Mouse (Mus musculus) limb, embryonic 10.5 days (tissue): ENCODE results near the gene Mtss1l. TPM values are rescaled to one million over a fixed set of nuclear protein-coding genes. Genes with fewer than 3 reads are reported as not detected.

ENCODE experiments used
- DNase-seq: peaks from one replicate; pipeline ENCODE4 v3.0.0-alpha.2; 2017; ENCODE audit warnings: low spot score
- H3K27ac ChIP-seq: fragments of 300-500 bp; sonication (generic); 2 replicates; pipeline ENCODE4 v1.5.1; 2016; ENCODE audit warnings: mild to moderate bottlenecking
- H3K27me3 ChIP-seq: fragments of 300-500 bp; sonication (generic); 2 replicates; pipeline ENCODE4 v1.6.1; 2016; ENCODE audit warnings: low read depth, mild to moderate bottlenecking; ENCODE audit not compliant: poor library complexity, severe bottlenecking
- H3K36me3 ChIP-seq: fragments of 300-500 bp; sonication (generic); 2 replicates; pipeline ENCODE4 v1.6.1; 2016; ENCODE audit warnings: mild to moderate bottlenecking, moderate library complexity
- H3K4me1 ChIP-seq: fragments of 300-500 bp; sonication (generic); 2 replicates; pipeline ENCODE4 v1.6.1; 2016
- H3K4me3 ChIP-seq: fragments of 300-500 bp; sonication (generic); 2 replicates; pipeline ENCODE4 v1.5.1; 2016; ENCODE audit warnings: mild to moderate bottlenecking, moderate library complexity
- H3K9me3 ChIP-seq: fragments of 300-500 bp; sonication (generic); replicated peaks from 2 replicates; pipeline ENCODE4 v1.6.1; 2016; ENCODE audit warnings: mild to moderate bottlenecking
- WGBS: fragments of 180-500 bp; shearing (Covaris S2); methylation state at CpG from one replicate; pipeline ENCODE4 v1.1.7; 2016; 5-methylcytosine and 5-hydroxymethylcytosine counted together
- polyA plus RNA-seq: library from polyadenylated mRNA; unstranded; fragments of >200 nt; fragmentation: Nextera tagmentation; extraction: Ambion mirVana; gene quantifications from 2 replicates; pipeline ENCODE4 v1.2.1, GENCODE M21; 2016

The Mtss1l gene
- polyA plus RNA-seq, 1 experiment from 2014 or later, result 8.8 TPM

- Histone ChIP-seq H3K4me1 (peaks cover 43% of the 10 kb centered on the region), H3K9me3 (no peaks in the 10 kb centered on the region), H3K27me3 (no peaks in the 10 kb centered on the region), H3K4me3 (no peak overlapping the region), H3K27ac (peak overlapping the region; percentile 56; the same call in 1 of the 2 replicates), H3K36me3 (peaks cover 62% of the 10 kb centered on the region)
- WGBS, result 74% methylated on average over 13 of the region's 13 CpGs
- DNase-seq, result no peak
These were observed 9.9 kb upstream of the Mtss1l start for GRCm38 (mm10) chr8:110711271-110711934.

GRCm38 (mm10) chr8:110713073-110713472 is 8.2 kb upstream of the Mtss1l start:
- H3K4me3 ChIP-seq, result no peak overlapping the region
- WGBS, result 93% methylated on average over 7 of the region's 7 CpGs
- no peak for DNase-seq
- H3K4me1 ChIP-seq, result peaks cover 57% of the 10 kb centered on the region
- no peak overlapping the region for H3K27ac ChIP-seq
- no peaks in the 10 kb centered on the region for H3K9me3 ChIP-seq
- H3K36me3 ChIP-seq, result peaks cover 56% of the 10 kb centered on the region
- no peaks in the 10 kb centered on the region for H3K27me3 ChIP-seq

GRCm38 (mm10) chr8:110714827-110715519 is 6.3 kb upstream of the Mtss1l start:
- no peaks in the 10 kb centered on the region for H3K9me3 ChIP-seq
- H3K27ac ChIP-seq, result peak overlapping the region; percentile 10; the same call in 1 of the 2 replicates
- H3K4me1 ChIP-seq, result peaks cover 74% of the 10 kb centered on the region
- peaks cover 54% of the 10 kb centered on the region for H3K36me3 ChIP-seq
- WGBS, result 84% methylated on average over 15 of the region's 15 CpGs
- DNase-seq, result no peak
- H3K27me3 ChIP-seq, result no peaks in the 10 kb centered on the region
- H3K4me3 ChIP-seq, result no peak overlapping the region

GRCm38 (mm10) chr8:110716075-110716474 is 5.2 kb upstream of the Mtss1l start:
- peaks cover 74% of the 10 kb centered on the region for H3K4me1 ChIP-seq
- no peak for DNase-seq
- no peak overlapping the region for H3K4me3 ChIP-seq

GRCm38 (mm10) chr8:110717131-110717530 is 4.1 kb upstream of the Mtss1l start:
- H3K27ac ChIP-seq, result peak overlapping the region; percentile 95
- H3K9me3 ChIP-seq, result no peaks in the 10 kb centered on the region
- H3K4me3 ChIP-seq, result no peak overlapping the region
- peaks cover 34% of the 10 kb centered on the region for H3K36me3 ChIP-seq
- no peak for DNase-seq
- H3K27me3 ChIP-seq, result no peaks in the 10 kb centered on the region
- 52% methylated on average over 7 of the region's 7 CpGs for WGBS
- H3K4me1 ChIP-seq, result peaks cover 69% of the 10 kb centered on the region

More at GRCm38 (mm10) chr8:110716075-110716474, 5.2 kb upstream of the Mtss1l start:
- peaks cover 43% of the 10 kb centered on the region for H3K36me3 ChIP-seq
- WGBS, result 80% methylated on average over 4 of the region's 4 CpGs
- H3K27me3 ChIP-seq, result no peaks in the 10 kb centered on the region
- H3K9me3 ChIP-seq, result no peaks in the 10 kb centered on the region
- peak overlapping the region; percentile 95; the same call in 1 of the 2 replicates for H3K27ac ChIP-seq

GRCm38 (mm10) chr8:110718209-110718968 is 2.9 kb upstream of the Mtss1l start:
- Histone ChIP-seq H3K27ac (peak overlapping the region; percentile 95), H3K4me3 (no peak overlapping the region), H3K27me3 (no peaks in the 10 kb centered on the region), H3K36me3 (peaks cover 25% of the 10 kb centered on the region), H3K4me1 (peaks cover 73% of the 10 kb centered on the region), H3K9me3 (no peaks in the 10 kb centered on the region)
- WGBS, result 89% methylated on average over 8 of the region's 8 CpGs
- no peak for DNase-seq

- peaks cover 25% of the 10 kb centered on the region for H3K36me3 ChIP-seq
- peak overlapping the region; percentile 85; the same call in 1 of the 2 replicates for H3K4me3 ChIP-seq
- peak overlapping the region; percentile 95 for H3K27ac ChIP-seq
- H3K27me3 ChIP-seq, result no peaks in the 10 kb centered on the region
- H3K9me3 ChIP-seq, result no peaks in the 10 kb centered on the region
- peak; percentile 54 for DNase-seq
- WGBS, result 37% methylated on average over 12 of the region's 12 CpGs
- H3K4me1 ChIP-seq, result peaks cover 80% of the 10 kb centered on the region
These were observed 2.2 kb upstream of the Mtss1l start for GRCm38 (mm10) chr8:110718969-110719670.

- H3K36me3 ChIP-seq, result peaks cover 25% of the 10 kb centered on the region
- WGBS, result 47% methylated on average over 6 of the region's 6 CpGs
- DNase-seq, result no peak
- H3K27ac ChIP-seq, result peak overlapping the region; percentile 95
- peaks cover 88% of the 10 kb centered on the region for H3K4me1 ChIP-seq
- peak overlapping the region; percentile 85 for H3K4me3 ChIP-seq
- H3K27me3 ChIP-seq, result no peaks in the 10 kb centered on the region
- no peaks in the 10 kb centered on the region for H3K9me3 ChIP-seq
These were observed 1.2 kb upstream of the Mtss1l start for GRCm38 (mm10) chr8:110719898-110720653.

- H3K36me3 ChIP-seq, result peaks cover 38% of the 10 kb centered on the region
- H3K9me3 ChIP-seq, result no peaks in the 10 kb centered on the region
- peaks cover 93% of the 10 kb centered on the region for H3K4me1 ChIP-seq
- DNase-seq, result peak; percentile 70
- H3K27ac ChIP-seq, result peak overlapping the region; percentile 95
- 5% methylated on average over 54 of the region's 59 CpGs for WGBS
- no peaks in the 10 kb centered on the region for H3K27me3 ChIP-seq
- H3K4me3 ChIP-seq, result peak overlapping the region; percentile 85
These were observed 534 bp downstream of the Mtss1l start for GRCm38 (mm10) chr8:110721606-110722413.

GRCm38 (mm10) chr8:110722414-110723011 is 1.2 kb downstream of the Mtss1l start:
- Histone ChIP-seq H3K27ac (peak overlapping the region; percentile 95), H3K9me3 (no peaks in the 10 kb centered on the region), H3K4me1 (peaks cover 92% of the 10 kb centered on the region), H3K4me3 (peak overlapping the region; percentile 85), H3K36me3 (peaks cover 45% of the 10 kb centered on the region), H3K27me3 (no peaks in the 10 kb centered on the region)
- 68% methylated on average over 11 of the region's 11 CpGs for WGBS
- DNase-seq, result no peak

GRCm38 (mm10) chr8:110724493-110724892 is 3.2 kb downstream of the Mtss1l start:
- H3K27ac ChIP-seq, result peak overlapping the region; percentile 76; the same call in 1 of the 2 replicates
- peaks cover 73% of the 10 kb centered on the region for H3K4me1 ChIP-seq
- H3K9me3 ChIP-seq, result no peaks in the 10 kb centered on the region
- WGBS, result 66% methylated on average over 3 of the region's 3 CpGs
- no peak for DNase-seq
- H3K36me3 ChIP-seq, result peaks cover 65% of the 10 kb centered on the region
- no peaks in the 10 kb centered on the region for H3K27me3 ChIP-seq
- no peak overlapping the region for H3K4me3 ChIP-seq
